Mouse (Mus musculus) adrenal gland (tissue): ENCODE data around the gene Dpm3.

Source experiments
- intact Hi-C: fragments of 180-260 bp; cut with DNase I; formaldehyde crosslinking; loops from one replicate; pipeline ENCODE4 v1.15.1; 2025

The Dpm3 gene

DNA sequence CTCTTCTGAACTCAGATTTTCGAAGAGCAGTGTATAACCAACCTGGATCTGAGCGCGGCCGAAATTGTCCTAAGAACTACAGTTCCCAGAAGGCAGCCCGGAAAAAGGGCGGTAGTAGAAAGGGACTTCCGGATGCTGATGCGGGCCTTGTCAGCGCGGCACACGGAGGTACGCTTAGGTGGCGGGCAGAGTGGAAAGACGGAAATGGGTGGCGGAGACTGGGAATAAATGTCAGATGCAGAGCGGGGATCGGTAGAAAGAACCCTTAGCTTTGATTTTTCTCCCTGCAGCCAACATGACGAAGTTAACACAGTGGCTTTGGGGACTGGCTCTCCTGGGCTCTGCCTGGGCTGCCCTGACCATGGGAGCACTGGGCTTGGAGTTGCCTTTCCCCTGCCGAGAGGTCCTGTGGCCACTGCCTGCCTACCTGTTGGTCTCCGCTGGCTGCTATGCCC is 7.3 kb downstream of the Dpm3 start:
- intact Hi-C loops = no loop called here

DNA sequence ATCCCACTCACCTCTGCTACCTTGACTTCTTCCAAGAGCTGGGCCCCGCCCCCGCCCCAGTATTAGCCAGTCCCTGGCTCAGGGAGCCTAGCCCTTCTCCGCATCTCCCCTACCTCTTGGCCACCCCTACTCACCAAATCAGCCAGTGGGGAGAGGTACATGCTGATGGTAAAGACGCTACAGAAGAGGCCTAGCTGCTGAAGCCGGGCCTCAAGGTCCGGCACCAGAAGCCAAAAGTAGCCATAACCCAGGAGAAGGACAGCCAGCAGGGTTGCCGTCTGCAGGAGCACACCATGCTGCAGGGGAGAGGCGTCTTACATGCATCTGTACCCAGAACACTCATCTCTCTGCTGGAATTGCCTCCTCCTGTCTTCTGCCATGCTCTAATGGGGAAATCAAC is 9.8 kb downstream of the Dpm3 start:
- intact Hi-C loops = no loop called here

DNA sequence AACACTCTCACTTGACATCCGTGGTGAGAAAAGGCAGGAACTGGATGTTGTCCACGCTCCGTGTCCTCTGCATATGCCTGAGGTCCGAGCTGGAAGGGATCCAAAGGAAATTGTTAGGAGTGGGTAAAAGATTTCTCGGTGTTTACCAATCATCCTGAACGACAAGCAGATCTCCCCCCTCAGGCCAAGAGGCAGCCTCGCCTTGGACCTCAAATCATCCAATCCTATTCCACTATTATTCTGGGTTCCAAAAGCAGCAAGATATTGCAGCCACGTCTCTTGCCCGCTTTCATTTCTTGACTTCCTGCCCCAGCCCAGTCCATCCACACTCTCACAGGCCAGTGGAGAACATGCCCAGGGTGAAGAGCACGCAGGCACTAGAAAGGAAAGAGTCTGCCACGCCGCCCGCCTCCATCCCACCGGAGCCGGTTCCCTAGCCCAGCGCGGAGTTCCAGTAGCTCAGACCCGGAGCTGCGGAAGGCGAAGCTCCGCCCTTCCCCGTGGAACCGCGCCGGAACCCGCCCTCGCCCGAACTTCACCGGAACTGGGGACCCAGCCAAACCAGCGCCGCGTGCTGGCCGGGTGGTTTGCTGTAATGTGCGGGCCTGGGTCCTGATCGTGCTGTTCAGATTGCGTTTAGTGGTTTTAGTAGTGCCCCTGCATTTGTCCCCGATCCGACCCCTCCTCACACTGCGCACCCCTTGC is 11.0 kb downstream of the Dpm3 start, which contains the start of gene Slc50a1:
Gene Slc50a1, minus strand, starts transcription at position 520 of the 705 bp plus-strand sequence.
- intact Hi-C loops = no loop called here

- intact Hi-C loops = no loop called here
These were observed 11.7 kb downstream of the Dpm3 start for GRCm38 (mm10) chr3:89270891-89271290.

DNA sequence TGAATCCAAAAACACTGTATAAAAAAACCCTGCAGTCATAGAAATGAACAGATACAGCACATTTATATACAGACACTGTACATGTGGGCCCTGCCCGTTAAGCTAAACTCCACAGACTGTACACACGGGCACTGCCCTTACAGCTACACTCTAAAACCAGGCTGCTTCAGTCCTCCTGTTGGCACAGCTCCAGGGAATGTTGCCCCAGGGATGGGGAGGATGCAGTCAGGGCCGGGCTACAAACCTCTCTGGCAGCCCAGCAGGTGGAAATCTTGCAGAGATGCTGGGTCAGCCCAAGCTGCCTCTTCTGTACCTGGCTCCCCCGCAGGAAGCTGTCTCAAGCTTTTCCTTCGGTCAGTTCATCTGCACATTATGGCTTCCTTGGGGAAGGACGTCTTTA is 12.6 kb downstream of the Dpm3 start:
- intact Hi-C loops = no loop called here

- intact Hi-C loops = no loop called here
These were observed 16.9 kb downstream of the Dpm3 start for GRCm38 (mm10) chr3:89276061-89276460.

GRCm38 (mm10) chr3:89277281-89278021 is 18.3 kb downstream of the Dpm3 start:
- intact Hi-C loops = no loop called here

- intact Hi-C loops = no loop called here
These were observed 18.9 kb downstream of the Dpm3 start for GRCm38 (mm10) chr3:89278107-89278506.

DNA sequence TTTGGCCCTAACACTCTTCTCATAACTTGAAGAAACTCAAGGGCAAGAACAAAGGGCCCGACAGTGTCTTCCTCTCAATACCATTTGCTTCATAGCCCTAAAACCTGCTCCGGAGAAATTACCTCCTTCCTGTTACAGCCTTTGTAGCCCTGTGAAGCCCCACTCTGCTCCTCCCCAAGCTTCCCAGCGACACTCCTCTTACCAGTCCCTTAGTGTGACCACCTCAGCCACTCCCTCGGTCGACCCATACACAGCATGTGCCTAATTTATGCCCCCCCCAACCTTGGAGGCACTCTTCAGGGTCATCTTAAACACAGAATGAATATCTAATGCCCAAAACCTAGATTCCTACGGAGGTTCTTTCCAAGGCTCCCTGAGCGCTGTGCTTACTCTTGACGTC is 19.5 kb downstream of the Dpm3 start:
- intact Hi-C loops = loop anchor here (1.0 kb wide), 1 partner anchor 27 kb away; no protein-coding TSS in a partner anchor

DNA sequence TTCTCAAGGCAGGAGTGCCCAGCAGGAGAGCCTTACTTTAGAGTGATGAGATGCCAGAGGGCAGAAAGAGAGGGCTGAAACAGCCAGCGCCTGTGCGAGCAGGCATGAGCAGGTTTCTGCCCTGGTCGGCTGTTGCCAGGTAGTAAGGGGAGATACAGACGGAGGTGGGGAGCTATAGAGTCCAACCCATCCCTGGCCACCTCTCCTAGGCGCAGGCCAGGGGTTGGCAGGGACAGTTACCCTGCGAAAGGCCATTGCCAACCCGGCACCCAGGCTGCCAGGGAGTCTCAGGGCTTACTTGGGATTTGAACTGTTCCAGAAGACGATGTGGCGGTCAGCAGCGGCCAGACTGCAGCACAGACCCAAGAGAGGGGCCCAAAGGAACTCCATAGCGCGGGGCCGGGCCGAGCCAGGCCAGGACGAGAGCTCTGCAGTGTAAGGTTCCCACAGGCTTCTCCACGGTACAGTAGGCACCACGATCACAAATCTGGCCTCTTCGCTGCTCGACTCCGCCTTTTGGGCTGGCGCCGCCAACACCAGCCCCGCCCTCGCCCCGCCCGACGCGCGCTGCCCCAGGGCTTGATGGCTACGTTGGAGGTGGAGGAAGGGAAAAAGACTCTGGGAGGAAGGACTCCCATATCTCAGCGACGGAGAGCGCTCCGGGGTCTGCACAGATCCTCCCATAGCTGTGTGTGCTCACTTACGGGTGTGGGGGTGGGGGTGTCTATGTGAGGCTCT is 20.2 kb downstream of the Dpm3 start:
- intact Hi-C loops = loop anchor here (1.0 kb wide), 1 partner anchor 28 kb away; no protein-coding TSS in a partner anchor

GRCm38 (mm10) chr3:89280050-89280605 is 21.0 kb downstream of the Dpm3 start:
- intact Hi-C loops = no loop called here

- intact Hi-C loops = no loop called here
These were observed 21.7 kb downstream of the Dpm3 start, which contains the start of gene Efna1 for GRCm38 (mm10) chr3:89280606-89281511. Gene Efna1 (minus strand): TSS chr3:89281142.

GRCm38 (mm10) chr3:89281579-89282290 is 22.6 kb downstream of the Dpm3 start:
- intact Hi-C loops = loop anchor here (1.0 kb wide), 1 partner anchor 31 kb away; no protein-coding TSS in a partner anchor

GRCm38 (mm10) chr3:89282291-89282643 is 23.1 kb downstream of the Dpm3 start:
- intact Hi-C loops = loop anchor here (1.0 kb wide), 1 partner anchor 32 kb away; no protein-coding TSS in a partner anchor

- intact Hi-C loops = no loop called here
These were observed 25.1 kb downstream of the Dpm3 start for GRCm38 (mm10) chr3:89284261-89284660.

DNA sequence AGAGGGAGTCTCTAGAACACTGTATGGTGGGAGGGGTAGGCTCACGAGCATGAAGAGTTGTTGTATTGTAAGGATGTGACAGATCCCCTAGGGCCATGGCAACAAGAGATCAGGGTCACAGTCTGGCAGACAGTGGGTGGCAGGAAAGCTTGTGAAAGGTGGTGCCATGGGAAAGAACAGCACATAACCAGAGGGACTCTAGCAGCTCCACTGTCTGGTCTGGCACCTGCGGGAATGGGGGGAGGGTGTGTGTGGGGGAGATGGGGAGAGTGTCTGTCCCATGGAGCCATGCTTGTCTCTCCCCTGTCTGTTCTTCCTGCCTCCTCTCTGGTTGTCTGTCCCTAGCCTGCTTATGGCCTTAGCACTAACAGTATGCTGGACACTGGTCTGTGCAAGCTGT is 26.4 kb downstream of the Dpm3 start:
- intact Hi-C loops = no loop called here

DNA sequence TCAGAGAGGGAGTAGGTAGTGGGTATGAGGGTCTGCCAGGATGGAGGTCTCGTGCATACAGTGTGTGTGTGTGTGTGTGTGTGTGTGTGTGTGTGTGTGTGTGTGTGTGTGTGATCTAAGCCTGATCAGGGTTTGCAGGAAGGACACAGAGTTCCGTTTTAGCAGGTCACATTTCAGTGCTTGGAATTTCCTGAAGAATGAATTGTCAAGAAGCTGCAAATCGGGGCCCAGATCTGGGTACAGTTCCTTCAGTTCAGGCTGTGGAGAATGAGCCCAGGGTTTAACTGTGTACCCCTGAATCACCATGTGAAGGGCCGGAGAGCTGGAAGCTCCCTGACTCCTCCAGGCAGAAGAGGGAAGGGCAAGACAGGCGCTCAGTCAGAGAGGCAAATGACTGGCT is 28.1 kb downstream of the Dpm3 start:
- intact Hi-C loops = no loop called here

GRCm38 (mm10) chr3:89288503-89288928 is 29.4 kb downstream of the Dpm3 start:
- intact Hi-C loops = no loop called here

- intact Hi-C loops = no loop called here
These were observed 32.7 kb downstream of the Dpm3 start for GRCm38 (mm10) chr3:89291874-89292273.

DNA sequence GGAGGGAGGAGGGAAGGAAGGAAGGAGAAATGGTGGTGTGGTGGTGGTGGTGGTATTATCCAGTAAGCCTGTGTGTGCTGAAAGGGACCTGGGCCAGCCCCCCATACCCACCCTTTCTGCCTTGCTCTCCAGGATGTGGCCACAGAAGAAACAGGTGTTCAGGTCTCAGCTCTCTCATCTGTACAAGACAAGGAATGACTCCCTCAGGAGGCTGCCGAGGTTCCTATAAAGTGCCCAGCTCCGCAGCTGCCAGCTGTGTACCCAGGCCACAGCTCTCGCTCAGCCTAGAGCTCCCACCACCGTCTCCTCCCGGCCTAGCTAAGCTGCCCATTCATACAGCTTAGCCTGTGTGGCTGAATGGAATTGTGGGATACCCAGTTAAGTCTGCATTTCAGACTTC is 33.1 kb downstream of the Dpm3 start:
- intact Hi-C loops = no loop called here
